ENCODE assay signal across 11 mouse cellular contexts in genomic region chr2:31636742-31637141, GRCm38 (mm10). TPM values are rescaled to one million over a fixed set of nuclear protein-coding genes. Genes with fewer than 3 reads are reported as not detected.
A peak's percentile ranks its signal among the peaks of the same experiment; 100 is the strongest.
DNase-seq lines count a peak whose midpoint lies in the region; ATAC-seq and TF ChIP-seq lines count a peak whose summit lies in the region.
"Had no signal": no experiment of that assay in that cellular context is flagged by ENCODE, and none has a peak within 500 bp of the region (broad histone marks: within the 10 kb centered on the region; RNA-seq: fewer than 3 reads in every experiment).

No protein-coding gene starts in this region.

- H3K4me2 ChIP-seq in forebrain, embryonic 16.5 days (ENCODE audit: low read length), result peak overlapping the region; percentile 45

- no peak for TF ChIP-seq CTCF in gastrocnemius, adult 2 months (IDR thresholded peaks at IDR 0.05)
- TF ChIP-seq CTCF in ES-Bruce4 (IDR thresholded peaks at IDR 0.05; ENCODE audit: low read depth, low read length), result no peak

- no peak for DNase-seq in gastrocnemius, adult 2 months
- DNase-seq in gastrocnemius, postnatal 36 days, result no peak
- peak; percentile 90 for DNase-seq in midbrain, embryonic 10.5 days (ENCODE audit: low spot score)
- no peak for DNase-seq in thymus, postnatal 0 days (ENCODE audit: low spot score)
- DNase-seq in ovary, adult 18-20 months (ENCODE audit: low spot score), result no peak
- DNase-seq in frontal cortex, postnatal 36 days (ENCODE audit: low spot score in 2 of 2), result no peak
- DNase-seq: lung, postnatal 36 days had no signal

- TF ChIP-seq EP300 in ES-Bruce4 (IDR thresholded peaks at IDR 0.05; ENCODE audit: insufficient read depth, low read depth, low read length), result no peak

- 0 out of 2 replicates have a peak overlapping the region, but pooled peaks have one; percentile 52 for H3K9ac ChIP-seq in ES-Bruce4 (ENCODE audit: low read depth, poor library complexity, severe bottlenecking)
- H3K9ac ChIP-seq in forebrain, embryonic 16.5 days (replicated peaks; ENCODE audit: low read depth, low read length), result peak overlapping the region; percentile 23; the same call in 1 of the 2 replicates

- no peak for TF ChIP-seq POLR2A in ES-Bruce4 (IDR thresholded peaks at IDR 0.05; ENCODE audit: insufficient read depth, low read length)

- H3K9me3 ChIP-seq in ES-Bruce4 (replicated peaks; ENCODE audit: control insufficient read depth, insufficient read depth, low read length, poor library complexity, severe bottlenecking), result no peaks in the 10 kb centered on the region
- H3K9me3 ChIP-seq in forebrain, embryonic 16.5 days (ENCODE audit: control insufficient read depth, low read length), result no peaks in the 10 kb centered on the region
- no peaks in the 10 kb centered on the region for H3K9me3 ChIP-seq in midbrain, embryonic 10.5 days (replicated peaks)

- under 1% methylated on average over 34 of the region's 35 CpGs for WGBS in forebrain, embryonic 16.5 days
- under 1% methylated on average over 35 of the region's 35 CpGs for WGBS in midbrain, embryonic 10.5 days

- H3K4me1 ChIP-seq in ES-Bruce4 (ENCODE audit: control insufficient read depth, insufficient read depth, low read length), result no peaks in the 10 kb centered on the region
- peaks cover 47% of the 10 kb centered on the region for H3K4me1 ChIP-seq in forebrain, embryonic 16.5 days (replicated peaks; ENCODE audit: control insufficient read depth, insufficient read depth, low read length)
- peaks cover 79% of the 10 kb centered on the region for H3K4me1 ChIP-seq in midbrain, embryonic 10.5 days

- intact Hi-C loops in gastrocnemius, adult 2 months (cut with DNase I), result no loop called here
- intact Hi-C loops in gastrocnemius, postnatal 36 days (cut with DNase I), result loop anchor here (1.0 kb wide), 1 partner anchor 44 kb away; no protein-coding TSS in a partner anchor

- ATAC-seq in forebrain, embryonic 16.5 days, result peak; percentile 31; the same call in 1 of the 2 replicates
- ATAC-seq: inflammation-experienced regulatory T-cells, adult 6 months had no signal

- H3K27me3 ChIP-seq in ES-Bruce4 (ENCODE audit: control insufficient read depth, insufficient read depth, low read length, poor library complexity, severe bottlenecking), result peaks cover 47% of the 10 kb centered on the region
- H3K27me3 ChIP-seq in forebrain, embryonic 16.5 days (replicated peaks; ENCODE audit: control insufficient read depth, insufficient read depth, low read length), result peaks cover 77% of the 10 kb centered on the region
- H3K27me3 ChIP-seq in midbrain, embryonic 10.5 days (ENCODE audit: low read depth, poor library complexity, severe bottlenecking), result peaks cover 100% of the 10 kb centered on the region

- H3K4me3 ChIP-seq in gastrocnemius, adult 2 months, result peak overlapping the region; percentile 33; the same call in 1 of the 2 replicates
- H3K4me3 ChIP-seq in ES-Bruce4 (ENCODE audit: low read depth, low read length), result peak overlapping the region; percentile 32
- peak overlapping the region; percentile 32 for H3K4me3 ChIP-seq in forebrain, embryonic 16.5 days (replicated peaks; ENCODE audit: low read length)
- H3K4me3 ChIP-seq in midbrain, embryonic 10.5 days, result peak overlapping the region; percentile 53

- H3K27ac ChIP-seq in gastrocnemius, adult 2 months, result no peak overlapping the region
- H3K27ac ChIP-seq in ES-Bruce4 (ENCODE audit: insufficient read depth, low read length), result no peak overlapping the region
- no peak overlapping the region for H3K27ac ChIP-seq in forebrain, embryonic 16.5 days (ENCODE audit: low read length)
- H3K27ac ChIP-seq in midbrain, embryonic 10.5 days (replicated peaks), result peak overlapping the region; percentile 77

- H3K36me3 ChIP-seq in ES-Bruce4 (ENCODE audit: control insufficient read depth, insufficient read depth, low read length, poor library complexity, severe bottlenecking), result no peaks in the 10 kb centered on the region
- no peaks in the 10 kb centered on the region for H3K36me3 ChIP-seq in forebrain, embryonic 16.5 days (ENCODE audit: control insufficient read depth, insufficient read depth)
- H3K36me3 ChIP-seq in midbrain, embryonic 10.5 days, result no peaks in the 10 kb centered on the region

RNA-seq across cellular contexts. Expression of gene Prdm12, which starts 3.1 kb away (rescaled TPM):
- total RNA-seq in gastrocnemius, adult 2 months (2021), result not detected
- not detected for total RNA-seq in gastrocnemius, postnatal 36 days (2021)
- polyA plus RNA-seq in ES-Bruce4 (2011; ENCODE audit: insufficient read depth, insufficient read length, low read depth, missing spikeins), result not detected in 2 replicates
- polyA plus RNA-seq in forebrain, embryonic 16.5 days (2015; fragmentation: Nextera tagmentation; extraction: Ambion mirVana), result 0.98 and 2.5 TPM in 2 replicates
- 2.0 and 4.3 TPM in 2 replicates for polyA plus RNA-seq in midbrain, embryonic 10.5 days (2016; fragmentation: Nextera tagmentation; extraction: Ambion mirVana)
- polyA plus RNA-seq in thymus, postnatal 0 days (2015; fragmentation: Nextera tagmentation; extraction: Ambion mirVana), result not detected in 2 replicates
- polyA plus RNA-seq: inflammation-experienced regulatory T-cells, adult 6 months; small intestine, adult 2 months had no signal

RNA-seq across cellular contexts. Expression of gene Exosc2, which starts 33.8 kb away (rescaled TPM):
- 1 to 10 TPM; 8.1 to 8.3 TPM for total RNA-seq in gastrocnemius, adult 2 months (2021)
- total RNA-seq in gastrocnemius, postnatal 36 days (2021), result 1 to 10 TPM; 6.1 to 7.5 TPM
- polyA plus RNA-seq in ES-Bruce4 (2011; ENCODE audit: insufficient read depth, insufficient read length, low read depth, missing spikeins), result 61.8 and 71.3 TPM in 2 replicates
- 42.3 and 44.0 TPM in 2 replicates for polyA plus RNA-seq in forebrain, embryonic 16.5 days (2015; fragmentation: Nextera tagmentation; extraction: Ambion mirVana)
- polyA plus RNA-seq in midbrain, embryonic 10.5 days (2016; fragmentation: Nextera tagmentation; extraction: Ambion mirVana), result 97.4 and 106 TPM in 2 replicates
- polyA plus RNA-seq in thymus, postnatal 0 days (2015; fragmentation: Nextera tagmentation; extraction: Ambion mirVana), result 54.5 and 57.6 TPM in 2 replicates

RNA-seq across cellular contexts. Expression of gene Abl1, which starts 51.4 kb away (rescaled TPM):
- 10 to 100 TPM; 23.0 to 25.4 TPM for total RNA-seq in gastrocnemius, adult 2 months (2021)
- total RNA-seq in gastrocnemius, postnatal 36 days (2021), result 10 to 100 TPM; 21.9 to 22.3 TPM
- 42.9 and 44.8 TPM in 2 replicates for polyA plus RNA-seq in ES-Bruce4 (2011; ENCODE audit: insufficient read depth, insufficient read length, low read depth, missing spikeins)
- 23.5 and 23.8 TPM in 2 replicates for polyA plus RNA-seq in forebrain, embryonic 16.5 days (2015; fragmentation: Nextera tagmentation; extraction: Ambion mirVana)
- 44.2 and 48.2 TPM in 2 replicates for polyA plus RNA-seq in midbrain, embryonic 10.5 days (2016; fragmentation: Nextera tagmentation; extraction: Ambion mirVana)
- 19.3 and 19.7 TPM in 2 replicates for polyA plus RNA-seq in thymus, postnatal 0 days (2015; fragmentation: Nextera tagmentation; extraction: Ambion mirVana)
